In genomic region chr8:128235527-128235926, GRCm38 (mm10) we compare ENCODE assay signal across 18 mouse cellular contexts.
"Had no signal": no experiment of that assay in that cellular context is flagged by ENCODE, and none has a peak within 500 bp of the region (broad histone marks: within the 10 kb centered on the region; RNA-seq: fewer than 3 reads in every experiment).

No protein-coding gene starts in this region.

- H3K27me3 ChIP-seq: limb, embryonic 12.5 days; limb, embryonic 15.5 days; midbrain, embryonic 13.5 days had no signal

- H3K9me3 ChIP-seq: limb, embryonic 12.5 days; limb, embryonic 15.5 days; midbrain, embryonic 13.5 days had no signal

- H3K4me2 ChIP-seq: limb, embryonic 15.5 days; liver, embryonic 11.5 days; lung, embryonic 14.5 days; midbrain, embryonic 13.5 days had no signal

- ATAC-seq: liver, postnatal 0 days; lung, postnatal 0 days; midbrain, embryonic 13.5 days; midbrain, embryonic 16.5 days had no signal

- H3K4me3 ChIP-seq: left cerebral cortex, adult 2 months; limb, embryonic 12.5 days; limb, embryonic 15.5 days; midbrain, embryonic 13.5 days had no signal

- DNase-seq: kidney, adult 2 months; kidney, postnatal 25 days; layer of hippocampus, postnatal 36 days; liver, postnatal 0 days; lung, embryonic 14.5 days; right cerebral cortex, adult 18-20 months; right cerebral cortex, postnatal 14 days; thymus, adult 18-20 months; thymus, postnatal 36 days had no signal

- H3K9ac ChIP-seq: limb, embryonic 12.5 days; limb, embryonic 15.5 days; liver, embryonic 14.5 days; liver, postnatal 0 days; lung, embryonic 14.5 days; midbrain, embryonic 13.5 days had no signal

- H3K27ac ChIP-seq: kidney, postnatal 0 days; left cerebral cortex, adult 2 months; limb, embryonic 12.5 days; limb, embryonic 15.5 days; liver, embryonic 14.5 days; midbrain, embryonic 13.5 days had no signal

- H3K36me3 ChIP-seq: limb, embryonic 12.5 days; limb, embryonic 15.5 days; midbrain, embryonic 13.5 days had no signal

- H3K4me1 ChIP-seq: limb, embryonic 15.5 days; midbrain, embryonic 13.5 days had no signal
